Mouse (Mus musculus) CH12.LX (cell line): ENCODE results near the gene Dusp15.

Experiments used
- BHLHE40 ChIP-seq: IDR thresholded peaks from 2 replicates; pipeline ENCODE4 v1.6.1; 2011; ENCODE audit warnings: mild to moderate bottlenecking, low read depth, low read length, improper control_type of control experiment
- E2F4 ChIP-seq: IDR thresholded peaks from 2 replicates; pipeline ENCODE4 v1.6.1; 2011; ENCODE audit warnings: low read depth, low read length, improper control_type of control experiment; ENCODE audit not compliant: insufficient replicate concordance
- JUND ChIP-seq: conservative IDR thresholded peaks from 2 replicates; pipeline ENCODE4 v1.6.1; 2011; ENCODE audit warnings: low read depth, low read length, improper control_type of control experiment
- MAFK ChIP-seq: IDR thresholded peaks from 2 replicates; pipeline ENCODE4 v1.6.1; 2011; ENCODE audit warnings: low read length, improper control_type of control experiment; ENCODE audit not compliant: insufficient replicate concordance
- NELFE ChIP-seq: IDR thresholded peaks from 2 replicates; pipeline ENCODE4 v1.6.1; 2011; ENCODE audit warnings: low read depth, low read length, improper control_type of control experiment
- POLR2A ChIP-seq: IDR thresholded peaks from 2 replicates; pipeline ENCODE4 v1.6.1; 2011; ENCODE audit warnings: low read depth, mild to moderate bottlenecking, improper control_type of control experiment, low read length
- ZC3H11A ChIP-seq: IDR thresholded peaks from 2 replicates; pipeline ENCODE4 v1.6.1; 2012; ENCODE audit warnings: low read depth, mild to moderate bottlenecking, inconsistent platforms, low read length, improper control_type of control experiment

- TF ChIP-seq ZC3H11A (no peak), E2F4 (no peak), NELFE (no peak), BHLHE40 (no peak), POLR2A (no peak), JUND (no peak), MAFK (no peak)
Observed at GRCm38 (mm10) chr2:152951850-152952720, 587 bp upstream of the Dusp15 start.
